Mouse (Mus musculus) neural tube, embryonic 15.5 days (tissue): ENCODE results near the gene Dap. TPM values are rescaled to one million over a fixed set of nuclear protein-coding genes. Genes with fewer than 3 reads are reported as not detected.

Experiments used
- ATAC-seq: fragments of 200-750 bp; cut with Nextera tagmentation; 2 replicates; pipeline ENCODE4 v1.8.0; 2017; ENCODE audit warnings: mild to moderate bottlenecking, moderate TSS enrichment, moderate library complexity; ENCODE audit not compliant: low FRiP score
- H3K27ac ChIP-seq: fragments of 300-500 bp; sonication (generic); replicated peaks from 2 replicates; pipeline ENCODE4 v1.5.1; 2015; ENCODE audit warnings: mild to moderate bottlenecking, inconsistent platforms
- H3K27me3 ChIP-seq: fragments of 300-500 bp; sonication (generic); replicated peaks from 2 replicates; pipeline ENCODE4 v1.6.1; 2015; ENCODE audit warnings: inconsistent platforms
- H3K36me3 ChIP-seq: fragments of 300-500 bp; sonication (generic); 2 replicates; pipeline ENCODE4 v1.6.1; 2015; ENCODE audit warnings: inconsistent platforms
- H3K4me1 ChIP-seq: fragments of 300-500 bp; sonication (generic); 2 replicates; pipeline ENCODE4 v1.6.1; 2015; ENCODE audit warnings: inconsistent platforms
- H3K4me2 ChIP-seq: fragments of 300-500 bp; sonication (generic); 2 replicates; pipeline ENCODE4 v1.6.1; 2015; ENCODE audit warnings: inconsistent platforms, mild to moderate bottlenecking, moderate library complexity
- H3K4me3 ChIP-seq: fragments of 300-500 bp; sonication (generic); replicated peaks from 2 replicates; pipeline ENCODE4 v1.5.1; 2015; ENCODE audit warnings: mild to moderate bottlenecking, inconsistent platforms
- H3K9ac ChIP-seq: fragments of 300-500 bp; sonication (generic); replicated peaks from 2 replicates; pipeline ENCODE4 v1.6.1; 2015; ENCODE audit warnings: mild to moderate bottlenecking, inconsistent platforms
- H3K9me3 ChIP-seq: fragments of 300-500 bp; sonication (generic); replicated peaks from 2 replicates; pipeline ENCODE4 v1.6.1; 2016; ENCODE audit warnings: inconsistent platforms
- WGBS: fragments of 180-500 bp; shearing (Covaris S2); methylation state at CpG from one replicate; pipeline ENCODE4 v1.1.7; 2015; ENCODE audit warnings: mixed read lengths; 5-methylcytosine and 5-hydroxymethylcytosine counted together
- polyA plus RNA-seq: library from polyadenylated mRNA; unstranded; fragments of >200 nt; fragmentation: Nextera tagmentation; extraction: Ambion mirVana; gene quantifications from 2 replicates; pipeline ENCODE4 v1.2.1, GENCODE M21; 2015

Dap gene
- polyA plus RNA-seq, 1 experiment from 2014 or later, result 28.2 TPM

GRCm38 (mm10) chr15:31269558-31269957 lies 45.4 kb downstream of the Dap start:
- Histone ChIP-seq H3K4me1 (peaks cover 4% of the 10 kb centered on the region; the same call in 1 of the 2 replicates), H3K36me3 (no peaks in the 10 kb centered on the region), H3K4me2 (no peak overlapping the region), H3K9me3 (no peaks in the 10 kb centered on the region), H3K27ac (no peak overlapping the region), H3K9ac (no peak overlapping the region), H3K4me3 (no peak overlapping the region), H3K27me3 (no peaks in the 10 kb centered on the region)
- 86% methylated on average over 4 of the region's 4 CpGs for WGBS
- ATAC-seq, result no peak

GRCm38 (mm10) chr15:31272695-31273094 lies 48.6 kb downstream of the Dap start:
- H3K4me1 ChIP-seq, result no peaks in the 10 kb centered on the region
- no peak overlapping the region for H3K9ac ChIP-seq
- no peak overlapping the region for H3K27ac ChIP-seq
- H3K36me3 ChIP-seq, result no peaks in the 10 kb centered on the region
- WGBS, result 88% methylated on average over 7 of the region's 7 CpGs
- H3K27me3 ChIP-seq, result no peaks in the 10 kb centered on the region
- H3K9me3 ChIP-seq, result no peaks in the 10 kb centered on the region
- no peak overlapping the region for H3K4me2 ChIP-seq
- no peak overlapping the region for H3K4me3 ChIP-seq
- no peak for ATAC-seq

GRCm38 (mm10) chr15:31273509-31273908 lies 49.4 kb downstream of the Dap start:
- no peak for ATAC-seq
- H3K27ac ChIP-seq, result no peak overlapping the region

GRCm38 (mm10) chr15:31278090-31278489 lies 54.0 kb downstream of the Dap start:
- Histone ChIP-seq H3K4me3 (no peak overlapping the region), H3K36me3 (no peaks in the 10 kb centered on the region), H3K4me1 (peaks cover 23% of the 10 kb centered on the region), H3K27ac (no peak overlapping the region), H3K9ac (no peak overlapping the region), H3K9me3 (no peaks in the 10 kb centered on the region), H3K27me3 (no peaks in the 10 kb centered on the region), H3K4me2 (no peak overlapping the region)
- no peak for ATAC-seq
- 56% methylated on average over 4 of the region's 4 CpGs for WGBS

More at GRCm38 (mm10) chr15:31273509-31273908, 49.4 kb downstream of the Dap start:
- no peaks in the 10 kb centered on the region for H3K9me3 ChIP-seq
- no peak overlapping the region for H3K4me2 ChIP-seq
- no peaks in the 10 kb centered on the region for H3K36me3 ChIP-seq
- no peaks in the 10 kb centered on the region for H3K27me3 ChIP-seq
- no peak overlapping the region for H3K9ac ChIP-seq
- no peaks in the 10 kb centered on the region for H3K4me1 ChIP-seq
- no peak overlapping the region for H3K4me3 ChIP-seq
- WGBS, result 84% methylated on average over 10 of the region's 10 CpGs

GRCm38 (mm10) chr15:31279120-31279519 lies 55.0 kb downstream of the Dap start:
- ATAC-seq, result no peak
- no peaks in the 10 kb centered on the region for H3K27me3 ChIP-seq
- H3K9ac ChIP-seq, result no peak overlapping the region
- H3K36me3 ChIP-seq, result no peaks in the 10 kb centered on the region
- no peak overlapping the region for H3K27ac ChIP-seq
- H3K9me3 ChIP-seq, result no peaks in the 10 kb centered on the region
- H3K4me2 ChIP-seq, result no peak overlapping the region
- peaks cover 23% of the 10 kb centered on the region for H3K4me1 ChIP-seq
- H3K4me3 ChIP-seq, result no peak overlapping the region
- 71% methylated on average over 2 of the region's 2 CpGs for WGBS

GRCm38 (mm10) chr15:31279577-31280004 lies 55.5 kb downstream of the Dap start:
- H3K4me3 ChIP-seq, result no peak overlapping the region
- no peaks in the 10 kb centered on the region for H3K36me3 ChIP-seq
- H3K9ac ChIP-seq, result no peak overlapping the region
- peaks cover 23% of the 10 kb centered on the region for H3K4me1 ChIP-seq
- H3K9me3 ChIP-seq, result no peaks in the 10 kb centered on the region
- H3K4me2 ChIP-seq, result no peak overlapping the region
- H3K27me3 ChIP-seq, result no peaks in the 10 kb centered on the region
- ATAC-seq, result no peak
- WGBS, result 48% methylated on average over 6 of the region's 6 CpGs
- H3K27ac ChIP-seq, result no peak overlapping the region

- 71% methylated on average over 5 of the region's 5 CpGs for WGBS
- H3K36me3 ChIP-seq, result no peaks in the 10 kb centered on the region
- H3K9ac ChIP-seq, result no peak overlapping the region
- ATAC-seq, result no peak
- no peak overlapping the region for H3K4me3 ChIP-seq
- peaks cover 24% of the 10 kb centered on the region for H3K4me1 ChIP-seq
- H3K27me3 ChIP-seq, result no peaks in the 10 kb centered on the region
- no peak overlapping the region for H3K4me2 ChIP-seq
- no peaks in the 10 kb centered on the region for H3K9me3 ChIP-seq
- no peak overlapping the region for H3K27ac ChIP-seq
Observed at GRCm38 (mm10) chr15:31280059-31280458, 55.9 kb downstream of the Dap start.

GRCm38 (mm10) chr15:31280683-31281082 lies 56.6 kb downstream of the Dap start:
- no peaks in the 10 kb centered on the region for H3K27me3 ChIP-seq
- no peak overlapping the region for H3K27ac ChIP-seq
- H3K36me3 ChIP-seq, result no peaks in the 10 kb centered on the region
- peaks cover 27% of the 10 kb centered on the region for H3K4me1 ChIP-seq
- 83% methylated on average over 2 of the region's 2 CpGs for WGBS
- no peak overlapping the region for H3K4me3 ChIP-seq
- no peak overlapping the region for H3K9ac ChIP-seq
- no peaks in the 10 kb centered on the region for H3K9me3 ChIP-seq
- no peak for ATAC-seq
- no peak overlapping the region for H3K4me2 ChIP-seq

GRCm38 (mm10) chr15:31281830-31282229 lies 57.7 kb downstream of the Dap start:
- Histone ChIP-seq H3K27ac (no peak overlapping the region), H3K4me3 (no peak overlapping the region), H3K9ac (no peak overlapping the region), H3K4me1 (peaks cover 27% of the 10 kb centered on the region), H3K36me3 (no peaks in the 10 kb centered on the region), H3K9me3 (no peaks in the 10 kb centered on the region), H3K4me2 (peak overlapping the region; percentile 13; the same call in 1 of the 2 replicates), H3K27me3 (no peaks in the 10 kb centered on the region)
- 54% methylated on average over 13 of the region's 13 CpGs for WGBS
- ATAC-seq, result no peak

- Histone ChIP-seq H3K9ac (no peak overlapping the region), H3K4me1 (peaks cover 27% of the 10 kb centered on the region), H3K9me3 (no peaks in the 10 kb centered on the region), H3K27me3 (no peaks in the 10 kb centered on the region), H3K4me3 (no peak overlapping the region), H3K27ac (no peak overlapping the region), H3K36me3 (no peaks in the 10 kb centered on the region), H3K4me2 (no peak overlapping the region)
- 86% methylated on average over 3 of the region's 3 CpGs for WGBS
- no peak for ATAC-seq
Observed at GRCm38 (mm10) chr15:31282353-31282752, 58.2 kb downstream of the Dap start.

GRCm38 (mm10) chr15:31284142-31284541 lies 60.0 kb downstream of the Dap start:
- peaks cover 24% of the 10 kb centered on the region for H3K4me1 ChIP-seq
- ATAC-seq, result no peak
- no peak overlapping the region for H3K27ac ChIP-seq
- H3K9ac ChIP-seq, result no peak overlapping the region
- H3K4me3 ChIP-seq, result no peak overlapping the region
- no peaks in the 10 kb centered on the region for H3K9me3 ChIP-seq
- no peaks in the 10 kb centered on the region for H3K27me3 ChIP-seq
- H3K36me3 ChIP-seq, result no peaks in the 10 kb centered on the region
- H3K4me2 ChIP-seq, result no peak overlapping the region
- WGBS, result 71% methylated on average over 5 of the region's 5 CpGs

GRCm38 (mm10) chr15:31284922-31285631 lies 61.0 kb downstream of the Dap start:
- WGBS, result 59% methylated on average over 17 of the region's 17 CpGs
- Histone ChIP-seq H3K4me2 (no peak overlapping the region), H3K9ac (no peak overlapping the region), H3K27me3 (no peaks in the 10 kb centered on the region), H3K36me3 (no peaks in the 10 kb centered on the region), H3K9me3 (no peaks in the 10 kb centered on the region), H3K4me3 (no peak overlapping the region), H3K27ac (0 out of 2 replicates have a peak overlapping the region, but pooled peaks have one; percentile 34), H3K4me1 (peaks cover 16% of the 10 kb centered on the region)
- peak; percentile 60 for ATAC-seq
